Mouse (Mus musculus): ENCODE data around the gene Dapk2. TPM values are rescaled to one million over a fixed set of nuclear protein-coding genes. Genes with fewer than 3 reads are reported as not detected.

Dapk2 gene
- 1.8 and 2.3 TPM in 2 replicates for polyA plus RNA-seq (2012)

GRCm38 (mm10) chr9:66157958-66158830 lies at the start of gene Dapk2:
Gene Dapk2, plus strand, starts transcription at chr9:66158223.

GRCm38 (mm10) chr9:66126456-66127192 lies 31.4 kb upstream of the Dapk2 start, which contains the start of the genes Snx1 and Ciao2a:
Gene Snx1, minus strand, starts transcription at chr9:66126587.
Gene Ciao2a, plus strand, starts transcription at chr9:66126611.

Other genes starting within 250 kb of the Dapk2 start
- 2.2 and 3.1 TPM in 2 replicates for gene Trip4, start 249.4 kb upstream of the Dapk2 start, polyA plus RNA-seq (2012)
- gene Csnk1g1, start 249.3 kb upstream of the Dapk2 start, polyA plus RNA-seq (2012), result 5.7 and 5.9 TPM in 2 replicates
- 243 and 332 TPM in 2 replicates for gene Ppib, start 98.0 kb upstream of the Dapk2 start, polyA plus RNA-seq (2012)
- 0.78 and 0.82 TPM in 2 replicates for gene Snx22, start 88.5 kb upstream of the Dapk2 start, polyA plus RNA-seq (2012)
- 189 and 200 TPM in 2 replicates for gene Snx1, start 31.6 kb upstream of the Dapk2 start, polyA plus RNA-seq (2012)
- 26.3 and 26.5 TPM in 2 replicates for gene Ciao2a, start 31.6 kb upstream of the Dapk2 start, polyA plus RNA-seq (2012)
- gene Herc1, start 192.2 kb downstream of the Dapk2 start, polyA plus RNA-seq (2012), result 5.2 and 6.2 TPM in 2 replicates

Measured in megakaryocyte-erythroid progenitor cell, adult 5 weeks (primary cell).